Mouse (Mus musculus) urinary bladder, postnatal 36 days (tissue): Measurements from ENCODE around the gene Nat8f1.
"Not testable (repeated sequence)": the region's sequence is repeated elsewhere in the genome, so short reads cannot be mapped to it uniquely, and the experiment has no call there.

Experiments used
- DNase-seq, 2 experiments: peaks; one replicate each; pipeline ENCODE4 v3.0.0; 2022; ENCODE audit warnings: low spot score in 2 of 2, mixed read lengths in 1 of 2

The Nat8f1 gene

DNA sequence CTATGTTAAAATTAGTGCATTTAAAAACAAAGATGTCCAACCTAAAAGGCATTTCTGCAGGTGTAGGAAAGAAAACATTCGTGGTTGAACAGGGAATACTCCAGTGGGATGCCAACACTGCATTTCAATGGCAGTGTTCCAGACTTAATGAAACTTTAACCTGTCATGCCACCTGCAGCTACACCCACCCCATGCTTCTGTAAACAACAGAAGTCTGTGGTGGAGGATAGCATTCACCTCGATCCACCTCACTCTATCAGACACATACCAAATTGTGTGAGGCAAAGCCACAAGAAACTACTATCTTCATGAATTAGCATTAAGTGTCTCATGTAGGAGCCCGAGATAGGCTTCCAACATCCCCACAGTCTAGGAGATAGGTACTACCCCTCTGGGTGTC is 7.1 kb downstream of the Nat8f1 start:
- no peak for DNase-seq

DNA sequence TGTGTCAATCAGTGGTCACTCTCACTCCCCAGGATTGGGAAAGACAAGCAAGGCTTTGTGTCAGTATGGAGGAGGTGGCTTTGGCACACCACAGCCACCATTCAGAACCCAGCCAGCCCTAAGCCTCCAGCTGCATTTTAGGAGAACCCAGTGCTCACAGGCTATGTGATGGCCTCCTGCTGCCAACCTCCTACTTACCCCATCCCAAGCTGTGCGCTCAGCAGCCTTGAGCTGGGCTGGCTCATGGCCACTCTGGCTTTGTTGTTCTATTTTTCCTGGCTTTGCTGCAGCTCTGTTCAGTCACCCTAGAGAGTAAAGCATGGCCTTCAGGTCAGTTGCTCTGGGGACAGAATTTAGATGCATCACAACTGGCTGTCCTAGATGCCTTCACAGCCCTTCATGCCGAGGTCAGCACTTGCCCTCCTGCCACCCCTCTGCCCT is 8.6 kb downstream of the Nat8f1 start:
- DNase-seq: peak in 1 of 2 experiments; percentile 11

DNA sequence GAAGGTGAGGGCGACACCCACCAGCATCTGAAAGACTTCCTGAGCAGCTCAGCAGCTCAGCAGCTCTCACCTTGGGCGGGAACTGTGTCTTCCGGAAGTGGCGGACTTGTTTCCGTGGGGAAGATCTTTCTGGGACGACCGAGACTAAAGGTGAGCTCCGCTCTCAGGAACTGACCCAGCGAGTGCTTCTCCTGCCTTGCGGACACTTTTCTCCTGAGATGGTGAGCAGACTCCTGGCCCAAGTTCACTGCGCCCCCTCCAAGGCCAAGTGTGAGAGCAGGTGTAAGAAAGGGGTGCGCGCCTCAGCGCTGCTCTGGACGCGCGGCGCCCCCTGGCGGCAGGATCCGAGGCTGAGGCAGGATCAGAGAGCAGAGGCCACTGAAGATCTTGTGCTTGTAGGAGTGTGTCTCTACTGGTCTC is 10.8 kb downstream of the Nat8f1 start, which contains the start of gene Nat8f4:
Gene Nat8f4 (minus strand): TSS at position 243 of the 420 bp plus-strand sequence.
- DNase-seq: peak; percentile 70 to 75

DNA sequence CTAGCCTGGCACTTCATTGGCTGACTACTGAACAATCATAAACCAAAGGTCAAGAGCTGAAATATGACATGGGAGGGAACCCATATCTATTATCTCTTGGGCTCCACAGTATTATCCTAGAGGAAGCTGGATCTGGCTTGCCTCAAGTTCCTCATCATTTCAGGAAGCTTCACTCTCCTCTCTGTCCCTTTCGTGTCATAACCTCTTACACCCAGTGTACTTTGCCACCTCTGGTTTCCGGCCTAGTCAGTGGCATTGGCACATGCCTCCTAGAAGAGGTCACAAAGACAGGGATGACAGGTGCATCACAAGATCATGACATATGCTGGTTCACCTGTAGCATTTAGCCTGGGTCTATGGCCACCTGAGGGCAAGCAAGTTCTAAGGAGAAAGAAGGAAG is 13.2 kb downstream of the Nat8f1 start:
- DNase-seq: no peak

DNA sequence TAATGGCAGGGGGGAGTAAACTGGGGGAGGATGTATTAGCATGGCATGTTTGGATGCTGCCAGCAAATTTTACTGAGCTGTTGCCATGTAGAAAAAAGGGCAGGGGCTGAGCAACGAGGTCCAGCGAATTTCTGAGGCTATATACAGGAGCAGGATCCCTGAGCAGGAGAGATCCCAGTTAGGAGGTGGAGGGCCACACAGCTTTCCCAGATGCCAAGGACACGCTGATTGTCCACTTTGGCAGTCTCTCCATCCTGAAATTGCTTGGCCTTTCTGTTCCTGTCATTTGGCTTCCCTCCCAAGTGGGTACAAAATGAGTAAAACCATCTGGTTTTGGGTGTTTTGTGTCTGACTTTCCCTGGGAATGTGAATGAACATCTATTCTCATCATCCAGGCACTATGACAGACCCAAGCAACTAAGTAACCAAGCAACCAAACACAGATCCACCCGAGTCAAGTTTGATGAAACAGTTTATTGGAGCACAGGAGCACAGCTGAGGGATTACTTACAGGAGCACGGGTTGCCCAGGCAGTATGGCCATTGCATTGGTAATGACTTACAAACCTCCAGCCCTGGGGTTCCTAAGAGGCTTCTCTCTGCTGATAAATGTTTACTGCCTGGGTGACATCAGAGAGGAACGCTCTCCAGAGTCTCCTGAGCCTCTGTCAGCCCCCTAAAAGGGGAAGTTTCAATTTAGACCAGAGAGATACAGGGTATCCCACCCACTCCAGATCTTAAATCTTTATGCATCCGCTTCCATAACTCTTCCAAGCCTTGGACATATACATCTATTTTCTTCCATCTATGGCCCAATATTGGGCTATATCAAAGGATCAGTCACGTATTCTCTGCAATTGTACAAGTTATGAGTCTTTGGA is 16.7 kb downstream of the Nat8f1 start:
- DNase-seq: not testable (repeated sequence)

DNA sequence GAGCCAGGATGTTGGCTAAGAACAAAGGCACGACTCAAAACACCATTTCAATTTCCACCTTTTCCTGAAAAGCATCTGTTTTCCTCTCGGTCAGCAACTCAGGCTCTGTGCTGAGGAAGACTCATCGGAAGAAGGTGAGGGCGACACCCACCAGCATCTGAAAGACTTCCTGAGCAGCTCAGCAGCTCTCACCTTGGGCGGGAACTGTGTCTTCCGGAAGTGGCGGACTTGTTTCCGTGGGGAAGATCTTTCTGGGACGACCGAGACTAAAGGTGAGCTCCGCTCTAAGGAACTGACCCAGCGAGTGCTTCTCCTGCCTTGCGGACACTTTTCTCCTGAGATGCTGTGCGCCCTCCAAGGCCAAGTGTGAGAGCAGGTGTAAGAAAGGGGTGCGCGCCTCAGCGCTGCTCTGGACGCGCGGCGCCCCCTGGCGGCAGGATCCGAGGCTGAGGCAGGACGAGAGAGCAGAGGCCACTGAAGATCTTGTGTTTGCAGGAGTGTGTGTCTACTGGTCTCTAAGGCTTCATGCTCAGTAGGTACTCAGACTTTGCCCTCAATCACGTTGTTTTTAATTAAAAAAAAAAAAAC is 20.3 kb downstream of the Nat8f1 start:
- DNase-seq: peak in 1 of 2 experiments; percentile 22

DNA sequence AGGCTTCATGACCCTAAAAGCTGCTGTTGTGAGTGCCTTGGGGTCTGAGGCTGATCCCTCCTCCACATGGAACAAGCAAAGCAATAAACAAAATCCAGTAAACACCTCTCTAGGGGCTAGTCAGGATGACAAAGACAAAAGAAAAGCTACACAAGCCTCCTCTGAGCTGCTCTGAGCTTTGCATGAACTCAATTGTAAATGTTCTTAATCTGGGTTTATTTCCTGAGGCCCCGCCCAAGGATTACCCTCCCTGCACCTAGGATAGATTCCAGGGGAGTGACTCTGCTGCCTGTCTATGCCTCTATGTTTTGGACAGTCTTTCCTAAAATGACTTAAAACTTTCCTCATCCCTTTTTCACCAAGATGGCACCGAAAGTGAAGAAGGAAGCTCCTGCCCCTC is 26.5 kb downstream of the Nat8f1 start:
- DNase-seq: no peak

DNA sequence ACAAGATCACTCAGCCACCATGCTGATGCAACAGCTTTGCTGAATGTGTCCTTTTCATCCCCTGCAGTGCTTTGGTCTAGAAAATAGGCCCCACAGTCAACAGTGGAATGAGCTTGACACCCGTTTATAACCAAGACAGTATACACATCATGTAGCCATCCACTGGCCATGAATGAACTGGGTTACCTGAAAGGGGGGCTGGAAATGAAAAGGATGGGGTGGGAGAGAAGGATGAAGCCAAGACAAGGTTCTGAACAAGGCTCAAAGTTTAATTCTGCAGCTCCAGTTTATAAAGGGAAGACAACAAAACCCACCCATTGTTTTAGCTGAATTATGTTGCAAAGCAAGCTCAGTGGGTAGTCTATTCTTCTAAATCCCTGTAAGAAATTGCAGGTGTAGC is 31.2 kb downstream of the Nat8f1 start:
- no peak for DNase-seq

DNA sequence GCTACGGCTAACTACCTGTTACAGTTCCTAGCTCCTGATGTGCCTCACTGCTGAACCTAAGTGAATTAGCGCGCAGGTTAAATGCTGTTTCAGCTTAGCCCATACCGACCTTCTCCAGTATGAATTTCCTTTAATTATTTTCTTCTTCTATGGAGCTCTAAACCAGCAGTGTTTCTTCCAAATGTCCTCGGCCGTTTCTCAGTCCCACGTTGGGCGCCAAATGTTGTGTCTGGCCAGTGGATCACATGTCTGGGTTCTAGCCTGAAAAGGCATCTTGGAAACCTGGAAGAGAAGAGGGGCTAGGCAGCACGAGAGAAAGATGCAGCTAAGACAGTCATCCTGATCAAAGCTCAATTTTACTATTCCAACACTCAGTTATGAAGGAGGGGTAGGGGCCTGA is 32.2 kb downstream of the Nat8f1 start:
- DNase-seq: not testable (repeated sequence)

DNA sequence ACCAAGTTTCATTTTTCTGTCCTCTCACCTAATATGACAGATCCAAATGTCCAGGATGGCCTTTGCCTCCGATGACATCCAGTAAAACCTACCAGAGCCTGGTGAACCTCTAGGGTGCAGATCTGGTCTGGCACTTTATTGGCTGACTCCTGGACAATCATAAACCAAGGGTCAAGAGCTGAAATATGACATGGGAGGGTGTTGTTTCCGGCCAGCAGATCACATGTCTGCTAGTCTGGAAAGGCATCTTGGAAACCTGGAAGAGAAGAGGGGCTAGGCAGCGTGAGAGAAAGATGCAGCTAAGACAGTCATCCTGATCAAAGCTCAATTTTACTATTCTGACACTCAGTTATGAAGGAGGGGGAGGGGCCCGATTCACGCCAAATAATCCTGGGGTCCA is 46.5 kb downstream of the Nat8f1 start, which contains the start of gene Nat8f2:
Gene Nat8f2 (minus strand): TSS at position 153 of the 400 bp plus-strand sequence.
- not testable (repeated sequence) for DNase-seq

DNA sequence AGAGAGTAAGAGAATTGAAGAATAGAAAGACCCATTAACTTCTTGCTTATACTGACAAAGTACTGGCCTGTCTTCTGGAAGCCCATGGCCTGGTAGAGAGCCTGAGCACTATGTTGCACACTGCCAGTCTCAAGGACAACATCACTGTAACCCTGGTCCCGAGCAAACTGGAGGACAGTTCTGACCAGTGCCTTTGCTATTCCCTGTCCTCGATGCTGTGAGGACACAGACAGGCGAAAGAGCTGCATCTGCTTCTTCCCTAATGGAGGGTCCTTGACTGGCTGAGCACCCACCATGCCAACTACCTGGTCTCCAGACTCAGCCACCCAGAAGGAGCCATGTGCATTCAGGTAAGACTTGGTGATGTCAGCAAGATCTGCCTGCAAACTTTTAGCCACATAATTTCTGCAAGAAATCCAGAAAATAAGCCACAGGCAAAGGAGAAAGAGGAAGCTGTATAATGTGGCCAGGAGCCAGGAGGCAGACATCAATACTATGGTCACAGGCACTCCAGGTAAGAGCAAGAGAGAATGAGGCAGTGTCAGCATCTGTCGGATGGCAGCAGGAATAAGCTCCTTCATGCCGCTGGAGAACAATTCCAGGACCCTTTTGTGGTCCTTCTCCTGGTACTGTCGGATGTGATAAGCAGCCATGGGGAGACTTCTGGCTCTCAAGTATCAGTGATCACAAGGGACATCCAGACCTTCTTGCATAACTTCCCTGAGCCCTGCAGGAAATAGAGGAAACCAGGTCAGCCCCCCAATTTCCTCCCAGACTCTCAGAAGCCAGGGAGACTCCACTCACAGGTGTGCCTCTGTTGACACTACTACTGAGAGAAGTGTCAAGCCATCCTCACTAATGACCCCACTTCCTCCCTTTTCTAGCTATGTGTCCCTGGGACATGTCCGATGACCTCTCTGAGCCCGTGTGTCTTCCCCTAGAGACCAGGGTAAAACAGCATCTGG is 47.5 kb downstream of the Nat8f1 start:
- no peak for DNase-seq

DNA sequence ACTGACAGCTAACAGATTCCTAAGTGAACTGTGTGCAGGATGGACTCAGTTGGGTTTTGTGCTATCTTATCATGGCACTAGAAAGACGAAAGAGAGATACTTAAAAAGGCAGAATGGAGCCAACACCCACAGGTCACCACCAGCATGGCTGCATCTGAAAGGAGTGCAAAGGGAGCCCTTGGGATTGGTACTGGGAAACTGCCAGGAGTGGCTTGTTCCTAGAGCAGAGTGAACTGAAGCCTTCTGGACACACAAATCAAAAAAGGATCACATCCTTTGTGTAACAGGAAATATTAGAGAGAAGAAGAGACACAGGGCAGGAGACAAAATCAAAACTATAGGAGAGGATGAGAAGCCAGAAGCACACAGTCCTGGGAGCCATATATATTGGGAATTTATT is 48.5 kb downstream of the Nat8f1 start:
- DNase-seq: not testable (repeated sequence)

DNA sequence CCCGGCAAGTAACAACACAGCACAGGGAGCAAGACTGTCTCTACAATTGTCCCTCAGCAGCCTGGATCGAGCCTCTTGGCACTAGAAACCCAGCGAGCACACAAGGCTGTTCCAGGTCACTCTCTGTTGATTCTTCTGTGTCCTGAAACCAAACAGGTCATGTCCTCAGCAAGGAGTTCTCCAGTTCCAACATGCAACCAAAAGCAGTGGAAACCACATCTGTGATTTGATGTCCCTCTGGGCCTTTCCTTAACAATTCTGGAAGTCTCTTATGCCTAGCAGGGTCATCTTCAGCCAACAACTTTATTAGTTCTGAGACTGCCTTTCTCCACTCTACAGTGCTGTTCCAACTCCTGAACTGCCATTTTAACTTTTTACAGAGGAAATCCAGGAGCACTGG is 49.3 kb downstream of the Nat8f1 start:
- not testable (repeated sequence) for DNase-seq

DNA sequence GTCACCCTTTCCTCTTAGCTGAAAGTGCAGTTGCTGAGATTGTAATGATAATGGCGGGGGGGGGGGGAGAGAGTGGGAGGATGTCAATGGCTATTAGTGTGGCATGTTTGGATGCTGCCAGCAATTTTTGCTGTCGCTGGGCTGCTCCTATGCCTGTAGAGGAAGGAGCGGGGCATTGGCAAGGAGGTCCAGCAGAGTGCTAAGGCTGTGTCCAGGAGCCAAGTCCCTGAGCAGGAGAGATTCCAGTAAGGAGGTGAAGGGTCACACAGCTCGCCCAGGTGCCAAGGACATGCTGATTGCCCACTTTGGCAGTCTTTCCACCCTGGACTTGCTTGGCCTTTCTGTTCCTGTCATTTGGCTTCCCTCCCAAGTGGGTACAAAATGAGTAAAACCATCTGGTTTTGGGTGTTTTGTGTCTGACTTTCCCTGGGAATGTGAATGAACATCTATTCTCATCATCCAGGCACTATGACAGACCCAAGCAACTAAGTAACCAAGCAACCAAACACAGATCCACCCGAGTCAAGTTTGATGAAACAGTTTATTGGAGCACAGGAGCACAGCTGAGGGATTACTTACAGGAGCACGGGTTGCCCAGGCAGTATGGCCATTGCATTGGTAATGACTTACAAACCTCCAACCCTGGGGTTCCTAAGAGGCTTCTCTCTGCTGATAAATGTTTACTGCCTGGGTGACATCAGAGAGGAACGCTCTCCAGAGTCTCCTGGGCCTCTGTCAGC is 50.4 kb downstream of the Nat8f1 start:
- DNase-seq: peak in 1 of 2 experiments; percentile 22

DNA sequence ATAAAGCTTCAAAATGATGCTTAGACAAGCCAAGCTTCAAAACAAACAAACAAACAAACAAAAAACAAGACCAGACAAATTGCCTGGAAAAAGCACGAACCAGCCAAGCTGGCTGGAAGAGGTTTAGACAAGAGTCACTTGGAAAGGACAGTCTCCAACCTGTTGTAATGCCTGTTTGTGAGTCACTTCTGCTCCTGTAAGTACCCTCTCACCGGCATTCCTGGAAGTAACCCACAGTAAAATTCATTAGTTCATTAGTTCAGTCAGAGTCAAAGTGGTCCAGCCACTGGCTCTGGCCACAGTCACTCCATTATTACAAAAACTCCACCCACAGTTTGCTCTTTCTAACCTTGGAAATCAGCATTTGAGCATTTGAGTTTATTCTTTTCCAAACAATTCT is 51.6 kb downstream of the Nat8f1 start:
- no peak for DNase-seq

DNA sequence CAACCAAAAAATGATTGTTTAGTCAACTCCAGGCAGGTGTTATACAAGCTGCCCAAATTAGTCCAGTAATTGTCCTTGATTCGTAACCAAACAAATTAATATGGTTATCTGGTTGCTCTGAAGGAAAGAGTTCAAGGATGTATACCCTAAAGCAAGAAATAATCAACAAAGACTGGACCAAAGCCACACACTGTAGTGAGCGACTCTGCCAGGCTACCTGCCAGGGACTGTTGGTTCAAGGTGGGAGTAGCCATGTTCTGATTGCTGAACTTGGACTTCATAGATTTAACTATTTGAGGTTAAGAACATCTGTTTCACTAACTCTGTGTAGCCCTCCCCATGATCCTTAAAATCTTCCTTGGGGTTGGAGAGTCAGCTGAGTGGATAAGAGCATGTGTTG is 52.4 kb downstream of the Nat8f1 start:
- no peak for DNase-seq

DNA sequence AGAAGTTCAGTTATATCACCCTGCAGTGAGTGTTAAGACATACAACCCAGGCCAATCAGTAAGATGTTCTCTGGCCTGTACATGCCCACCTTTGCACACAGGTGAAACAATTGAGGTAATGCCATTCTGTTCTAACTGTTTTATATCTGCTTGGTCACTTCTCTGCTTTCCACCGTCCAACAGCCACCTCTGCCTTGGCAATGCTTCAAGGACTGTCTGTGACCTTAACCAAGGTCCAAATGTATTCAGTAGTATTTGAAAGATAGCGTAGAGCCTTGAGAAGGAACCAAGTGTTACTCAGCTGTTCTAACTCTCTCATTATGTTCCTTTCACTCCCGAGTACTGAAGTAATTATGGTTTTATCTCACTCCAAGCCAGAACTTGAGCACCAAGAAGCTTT is 52.9 kb downstream of the Nat8f1 start:
- no peak for DNase-seq

DNA sequence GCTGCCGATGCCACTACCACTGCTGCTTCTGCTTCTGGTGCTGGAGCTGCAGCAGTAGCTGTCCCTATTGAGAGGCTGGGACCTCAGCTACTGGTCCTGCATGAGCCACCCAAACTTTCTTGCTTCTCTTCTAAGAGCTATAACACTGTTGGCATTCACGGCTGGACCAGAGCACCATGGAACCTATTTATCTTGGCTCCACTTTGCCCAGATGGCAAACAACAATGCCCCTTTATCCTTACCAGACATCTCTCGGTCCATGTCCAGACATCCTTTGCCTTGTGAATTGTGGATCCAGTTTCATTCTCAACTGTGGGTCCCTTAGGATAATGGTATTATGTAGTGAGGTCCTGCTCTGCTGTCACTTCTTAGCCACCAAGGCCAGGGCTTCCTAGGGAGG is 54.2 kb downstream of the Nat8f1 start:
- no peak for DNase-seq
